Mouse (Mus musculus): Measurements from ENCODE around the gene Def6. TPM values are rescaled to one million over a fixed set of nuclear protein-coding genes. Genes with fewer than 3 reads are reported as not detected.
"Not testable (repeated sequence)": the region's sequence is repeated elsewhere in the genome, so short reads cannot be mapped to it uniquely, and the experiment has no call there.

Def6 gene
- polyA plus RNA-seq, 1 experiment, result 41.3 TPM

DNA sequence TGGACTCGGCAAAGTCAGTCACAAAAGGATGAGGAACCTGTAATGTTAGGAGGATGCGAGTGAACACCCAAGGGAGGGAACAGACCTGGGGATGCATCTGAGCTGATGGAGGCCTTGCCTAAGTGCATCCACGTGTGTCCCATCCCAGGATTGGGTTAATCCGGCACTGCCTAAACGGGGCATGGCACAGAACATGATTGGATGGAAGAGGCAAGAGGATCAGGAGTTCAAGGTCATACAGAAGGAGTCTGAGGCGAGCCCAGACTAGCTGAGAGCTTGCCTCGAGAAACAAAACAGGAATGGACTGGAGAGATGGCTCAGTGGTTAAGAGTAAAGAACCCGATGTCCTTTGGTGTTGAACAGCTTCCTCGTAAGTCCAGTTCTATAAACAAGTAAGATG lies 4.8 kb downstream of the Def6 start:
- Histone ChIP-seq H3K4me1 (ENCODE audit: control insufficient read depth, insufficient read depth, low read length) (peaks cover 8% of the 10 kb centered on the region), H3K27ac (ENCODE audit: control insufficient read depth, insufficient read depth, low read depth, low read length, poor library complexity) (peak overlapping the region; percentile 1; the same call in 1 of the 2 replicates), H3K4me3 (replicated peaks; ENCODE audit: control insufficient read depth, low read depth, low read length) (no peak overlapping the region)
- WGBS, result 47% methylated on average over 9 of the region's 9 CpGs
- TF ChIP-seq CTCF (IDR thresholded peaks at IDR 0.05; ENCODE audit: control insufficient read depth, insufficient read depth, low read length), result no peak

- Histone ChIP-seq H3K27ac (ENCODE audit: control insufficient read depth, insufficient read depth, low read depth, low read length, poor library complexity) (no peak overlapping the region), H3K4me3 (replicated peaks; ENCODE audit: control insufficient read depth, low read depth, low read length) (no peak overlapping the region), H3K4me1 (ENCODE audit: control insufficient read depth, insufficient read depth, low read length) (peaks cover 9% of the 10 kb centered on the region)
- TF ChIP-seq CTCF (IDR thresholded peaks at IDR 0.05; ENCODE audit: control insufficient read depth, insufficient read depth, low read length) (peak; percentile 69), POLR2A (IDR thresholded peaks at IDR 0.05; ENCODE audit: borderline replicate concordance, control insufficient read depth, low read depth, low read length) (no peak)
- WGBS, result 41% methylated on average over 4 of the region's 4 CpGs
Measured at GRCm38 (mm10) chr17:28213236-28213635, 5.7 kb downstream of the Def6 start.

DNA sequence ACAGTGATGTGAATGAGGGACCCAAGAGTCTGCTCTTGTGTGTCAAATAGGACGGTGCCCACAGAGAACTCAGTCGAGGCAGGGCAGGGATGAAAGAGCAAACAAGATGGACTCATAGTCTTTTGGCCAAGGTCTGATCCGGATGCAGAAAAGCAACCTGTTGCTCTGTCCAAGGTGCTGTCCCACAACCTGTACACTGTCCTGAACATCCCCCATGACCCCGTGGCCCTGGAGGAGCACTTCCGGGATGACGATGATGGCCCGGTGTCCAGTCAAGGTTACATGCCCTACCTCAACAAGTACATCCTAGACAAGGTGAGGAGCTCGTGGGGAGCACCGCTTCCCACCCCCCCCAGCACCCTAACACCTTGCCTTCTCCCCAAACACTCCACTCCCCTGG lies 9.2 kb downstream of the Def6 start:
- H3K4me3 ChIP-seq (replicated peaks; ENCODE audit: control insufficient read depth, low read depth, low read length), result no peak overlapping the region
- H3K27ac ChIP-seq (ENCODE audit: control insufficient read depth, insufficient read depth, low read depth, low read length, poor library complexity), result no peak overlapping the region; the same call in 1 of the 2 replicates
- H3K4me1 ChIP-seq (ENCODE audit: control insufficient read depth, insufficient read depth, low read length), result peaks cover 2% of the 10 kb centered on the region
- TF ChIP-seq CTCF (IDR thresholded peaks at IDR 0.05; ENCODE audit: control insufficient read depth, insufficient read depth, low read length) (no peak), POLR2A (IDR thresholded peaks at IDR 0.05; ENCODE audit: borderline replicate concordance, control insufficient read depth, low read depth, low read length) (no peak)
- WGBS, result 71% methylated on average over 9 of the region's 9 CpGs

- TF ChIP-seq CTCF (IDR thresholded peaks at IDR 0.05; ENCODE audit: control insufficient read depth, insufficient read depth, low read length), result no peak
- TF ChIP-seq POLR2A (IDR thresholded peaks at IDR 0.05; ENCODE audit: borderline replicate concordance, control insufficient read depth, low read depth, low read length), result no peak
- WGBS, result 2% methylated on average over 23 of the region's 23 CpGs
- Histone ChIP-seq H3K4me3 (replicated peaks; ENCODE audit: control insufficient read depth, low read depth, low read length) (peak overlapping the region; percentile 8), H3K27ac (ENCODE audit: control insufficient read depth, insufficient read depth, low read depth, low read length, poor library complexity) (peak overlapping the region; percentile 86), H3K4me1 (ENCODE audit: control insufficient read depth, insufficient read depth, low read length) (peaks cover 2% of the 10 kb centered on the region; the same call in 1 of the 2 replicates)
Measured at GRCm38 (mm10) chr17:28217721-28218649, 10.4 kb downstream of the Def6 start.

DNA sequence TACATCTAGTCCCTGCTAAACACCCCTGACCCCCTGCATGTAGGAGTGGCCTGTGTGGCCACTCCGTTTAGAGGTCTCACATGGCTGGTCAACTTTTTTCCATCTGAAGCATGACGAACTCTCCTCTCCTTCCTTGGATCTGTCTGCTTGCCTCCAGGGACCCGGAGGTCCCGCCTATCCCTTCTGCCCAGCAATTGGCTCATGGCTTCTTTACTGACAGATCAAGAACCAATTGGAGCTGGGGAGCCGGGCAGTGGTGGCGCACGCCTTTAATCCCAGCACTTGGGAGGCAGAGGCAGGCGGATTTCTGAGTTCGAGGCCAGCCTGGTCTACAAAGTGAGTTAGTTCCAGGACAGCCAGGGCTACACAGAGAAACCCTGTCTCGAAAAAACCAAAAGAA lies 14.9 kb downstream of the Def6 start:
- H3K27ac ChIP-seq (ENCODE audit: control insufficient read depth, insufficient read depth, low read depth, low read length, poor library complexity); H3K4me1 ChIP-seq (ENCODE audit: control insufficient read depth, insufficient read depth, low read length); H3K4me3 ChIP-seq (replicated peaks; ENCODE audit: control insufficient read depth, low read depth, low read length): not testable (repeated sequence)
- WGBS, result 84% methylated on average over 10 of the region's 10 CpGs

GRCm38 (mm10) chr17:28223561-28224391 lies 16.2 kb downstream of the Def6 start:
- TF ChIP-seq POLR2A (IDR thresholded peaks at IDR 0.05; ENCODE audit: borderline replicate concordance, control insufficient read depth, low read depth, low read length), result peak; percentile 62; the same call in 1 of the 2 replicates
- TF ChIP-seq CTCF (IDR thresholded peaks at IDR 0.05; ENCODE audit: control insufficient read depth, insufficient read depth, low read length), result no peak
- Histone ChIP-seq H3K4me3 (replicated peaks; ENCODE audit: control insufficient read depth, low read depth, low read length) (peak overlapping the region; percentile 38), H3K4me1 (ENCODE audit: control insufficient read depth, insufficient read depth, low read length) (no peaks in the 10 kb centered on the region; the same call in 1 of the 2 replicates), H3K27ac (ENCODE audit: control insufficient read depth, insufficient read depth, low read depth, low read length, poor library complexity) (peak overlapping the region; percentile 63)
- WGBS, result 5% methylated on average over 46 of the region's 46 CpGs

- no peak overlapping the region for H3K27ac ChIP-seq (ENCODE audit: control insufficient read depth, insufficient read depth, low read depth, low read length, poor library complexity)
- WGBS, result 87% methylated on average over 10 of the region's 10 CpGs
- no peak for TF ChIP-seq CTCF (IDR thresholded peaks at IDR 0.05; ENCODE audit: control insufficient read depth, insufficient read depth, low read length)
- no peak for TF ChIP-seq POLR2A (IDR thresholded peaks at IDR 0.05; ENCODE audit: borderline replicate concordance, control insufficient read depth, low read depth, low read length)
- no peak overlapping the region for H3K4me3 ChIP-seq (replicated peaks; ENCODE audit: control insufficient read depth, low read depth, low read length)
- H3K4me1 ChIP-seq (ENCODE audit: control insufficient read depth, insufficient read depth, low read length), result no peaks in the 10 kb centered on the region; the same call in 1 of the 2 replicates
Measured at GRCm38 (mm10) chr17:28224615-28225014, 17.0 kb downstream of the Def6 start.

DNA sequence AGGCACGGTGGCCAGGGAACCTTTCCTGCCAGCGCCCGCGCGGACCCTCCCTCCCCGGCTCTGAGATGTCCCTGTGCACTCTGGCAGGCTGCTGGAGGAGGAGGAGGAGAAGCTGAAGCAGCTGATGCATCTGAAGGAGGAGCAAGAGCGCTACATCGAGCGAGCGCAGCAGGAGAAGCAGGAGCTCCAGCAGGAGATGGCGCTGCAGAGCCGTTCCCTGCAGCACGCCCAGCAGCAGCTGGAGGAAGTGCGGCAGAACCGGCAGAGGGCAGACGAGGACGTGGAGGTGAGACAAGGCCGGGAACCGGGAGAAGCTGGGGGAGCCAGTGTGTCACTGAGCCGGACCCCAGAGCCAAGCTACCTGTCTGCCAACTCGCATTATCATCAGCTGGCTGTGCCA lies 18.4 kb downstream of the Def6 start:
- no peaks in the 10 kb centered on the region; the same call in 1 of the 2 replicates for H3K4me1 ChIP-seq (ENCODE audit: control insufficient read depth, insufficient read depth, low read length)
- TF ChIP-seq CTCF (IDR thresholded peaks at IDR 0.05; ENCODE audit: control insufficient read depth, insufficient read depth, low read length) (peak; percentile 98), POLR2A (IDR thresholded peaks at IDR 0.05; ENCODE audit: borderline replicate concordance, control insufficient read depth, low read depth, low read length) (peak; percentile 57; the same call in 1 of the 2 replicates)
- no peak overlapping the region for H3K4me3 ChIP-seq (replicated peaks; ENCODE audit: control insufficient read depth, low read depth, low read length)
- 17% methylated on average over 21 of the region's 21 CpGs for WGBS
- no peak overlapping the region for H3K27ac ChIP-seq (ENCODE audit: control insufficient read depth, insufficient read depth, low read depth, low read length, poor library complexity)
